Mouse (Mus musculus) midbrain, embryonic 10.5 days (tissue): ENCODE data around the gene Ccdc81. TPM values are rescaled to one million over a fixed set of nuclear protein-coding genes. Genes with fewer than 3 reads are reported as not detected.

Experiments used
- DNase-seq: peaks from one replicate; pipeline ENCODE4 v3.0.0-alpha.2; 2017; ENCODE audit warnings: low spot score
- H3K27ac ChIP-seq: fragments of 300-500 bp; sonication (generic); replicated peaks from 2 replicates; pipeline ENCODE4 v1.5.1; 2016; ENCODE audit warnings: mild to moderate bottlenecking
- H3K27me3 ChIP-seq: fragments of 300-500 bp; sonication (generic); 2 replicates; pipeline ENCODE4 v1.6.1; 2016; ENCODE audit warnings: low read depth, mild to moderate bottlenecking; ENCODE audit not compliant: poor library complexity, severe bottlenecking
- H3K36me3 ChIP-seq: fragments of 300-500 bp; sonication (generic); 2 replicates; pipeline ENCODE4 v1.6.1; 2016; ENCODE audit warnings: mild to moderate bottlenecking, moderate library complexity
- H3K4me1 ChIP-seq: fragments of 300-500 bp; sonication (generic); 2 replicates; pipeline ENCODE4 v1.6.1; 2016
- H3K4me3 ChIP-seq: fragments of 300-500 bp; sonication (generic); 2 replicates; pipeline ENCODE4 v1.5.1; 2016; ENCODE audit warnings: mild to moderate bottlenecking, moderate library complexity
- H3K9me3 ChIP-seq: fragments of 300-500 bp; sonication (generic); replicated peaks from 2 replicates; pipeline ENCODE4 v1.6.1; 2016; ENCODE audit warnings: mild to moderate bottlenecking
- WGBS: fragments of 180-500 bp; shearing (Covaris S2); methylation state at CpG from one replicate; pipeline ENCODE4 v1.1.7; 2016; 5-methylcytosine and 5-hydroxymethylcytosine counted together
- polyA plus RNA-seq: library from polyadenylated mRNA; unstranded; fragments of >200 nt; fragmentation: Nextera tagmentation; extraction: Ambion mirVana; gene quantifications from 2 replicates; pipeline ENCODE4 v1.2.1, GENCODE M21; 2016

Ccdc81 gene
- polyA plus RNA-seq, 1 experiment from 2014 or later, result 0.10 TPM

- H3K27ac ChIP-seq, result no peak overlapping the region
- H3K9me3 ChIP-seq, result no peaks in the 10 kb centered on the region
- H3K27me3 ChIP-seq, result no peaks in the 10 kb centered on the region
- no peak for DNase-seq
- no peaks in the 10 kb centered on the region for H3K4me1 ChIP-seq
- 58% methylated on average over 7 of the region's 7 CpGs for WGBS
- no peak overlapping the region for H3K4me3 ChIP-seq
- H3K36me3 ChIP-seq, result no peaks in the 10 kb centered on the region
These were observed 74.2 kb downstream of the Ccdc81 start for GRCm38 (mm10) chr7:89829201-89829600.

GRCm38 (mm10) chr7:89828436-89829065, 74.9 kb downstream of the Ccdc81 start:
- no peak for DNase-seq
- Histone ChIP-seq H3K4me3 (no peak overlapping the region), H3K27me3 (no peaks in the 10 kb centered on the region), H3K4me1 (no peaks in the 10 kb centered on the region), H3K27ac (no peak overlapping the region), H3K36me3 (no peaks in the 10 kb centered on the region), H3K9me3 (no peaks in the 10 kb centered on the region)
- WGBS, result 83% methylated on average over 4 of the region's 4 CpGs

Other genes starting within 250 kb of the Ccdc81 start
- gene Hikeshi, start 37.6 kb upstream of the Ccdc81 start, polyA plus RNA-seq, result 143 and 171 TPM in 2 replicates
- gene Eed, start 77.4 kb upstream of the Ccdc81 start, polyA plus RNA-seq, result 71.6 and 86.7 TPM in 2 replicates
- gene Picalm, start 226.6 kb upstream of the Ccdc81 start, polyA plus RNA-seq, result 23.5 and 28.1 TPM in 2 replicates